Mouse (Mus musculus) CD4-positive, CD25-positive, alpha-beta regulatory T cell, adult 2 months (primary cell): ENCODE results near the gene Nos1.
A peak's percentile ranks its signal among the peaks of the same experiment; 100 is the strongest.

Source experiments
- DNase-seq: peaks from one replicate; pipeline ENCODE4 v3.0.0-alpha.2; 2012; ENCODE audit warnings: low read depth, low spot score

Nos1 gene

GRCm38 (mm10) chr5:117955675-117956420 lies 175.0 kb downstream of the Nos1 start:
- peak; percentile 82 for DNase-seq

- no peak for DNase-seq
These were observed 183.9 kb downstream of the Nos1 start for GRCm38 (mm10) chr5:117964750-117965149.

- DNase-seq: no peak
These were observed 186.1 kb downstream of the Nos1 start for GRCm38 (mm10) chr5:117966956-117967355.

GRCm38 (mm10) chr5:117967659-117968069 lies 186.8 kb downstream of the Nos1 start:
- no peak for DNase-seq

GRCm38 (mm10) chr5:117969681-117970427 lies 189.0 kb downstream of the Nos1 start:
- DNase-seq: no peak

GRCm38 (mm10) chr5:117976263-117976656 lies 195.4 kb downstream of the Nos1 start:
- DNase-seq: no peak

GRCm38 (mm10) chr5:117976657-117977500 lies 196.0 kb downstream of the Nos1 start, which contains the start of gene Fbxo21:
TSS of gene Fbxo21 (plus strand) at chr5:117976730.
- DNase-seq: peak; percentile 93

GRCm38 (mm10) chr5:117977501-117978158 lies 196.8 kb downstream of the Nos1 start:
- peak; percentile 64 for DNase-seq

- DNase-seq: no peak
These were observed 197.4 kb downstream of the Nos1 start for GRCm38 (mm10) chr5:117978159-117978697.

- no peak for DNase-seq
These were observed 198.2 kb downstream of the Nos1 start for GRCm38 (mm10) chr5:117979082-117979481.

GRCm38 (mm10) chr5:117980921-117981320 lies 200.1 kb downstream of the Nos1 start:
- no peak for DNase-seq

GRCm38 (mm10) chr5:117981943-117982342 lies 201.1 kb downstream of the Nos1 start:
- DNase-seq: no peak

GRCm38 (mm10) chr5:117986327-117986726 lies 205.5 kb downstream of the Nos1 start:
- DNase-seq: no peak

- no peak for DNase-seq
These were observed 207.1 kb downstream of the Nos1 start for GRCm38 (mm10) chr5:117987891-117988290.

- no peak for DNase-seq
These were observed 207.5 kb downstream of the Nos1 start for GRCm38 (mm10) chr5:117988367-117988766.

GRCm38 (mm10) chr5:117989773-117990172 lies 208.9 kb downstream of the Nos1 start:
- DNase-seq: no peak

GRCm38 (mm10) chr5:117990957-117991356 lies 210.1 kb downstream of the Nos1 start:
- no peak for DNase-seq

GRCm38 (mm10) chr5:117993550-117993949 lies 212.7 kb downstream of the Nos1 start:
- DNase-seq: no peak

GRCm38 (mm10) chr5:117995372-117995901 lies 214.6 kb downstream of the Nos1 start:
- DNase-seq: no peak

GRCm38 (mm10) chr5:117995911-117996310 lies 215.1 kb downstream of the Nos1 start:
- no peak for DNase-seq

- DNase-seq: no peak
These were observed 215.7 kb downstream of the Nos1 start for GRCm38 (mm10) chr5:117996581-117996980.
